In genomic region chr13:35755002-35755401, GRCm38 (mm10) we compare ENCODE assay signal across 20 mouse cellular contexts.
DNase-seq lines count a peak whose midpoint lies in the region; ATAC-seq and TF ChIP-seq lines count a peak whose summit lies in the region.
"Had no signal": no experiment of that assay in that cellular context is flagged by ENCODE, and none has a peak within 500 bp of the region (broad histone marks: within the 10 kb centered on the region; RNA-seq: fewer than 3 reads in every experiment).

No protein-coding gene starts in this region.

- no peak for TF ChIP-seq CTCF in G1E (IDR thresholded peaks at IDR 0.05; ENCODE audit: low read depth, low read length)
- TF ChIP-seq CTCF in liver, postnatal 0 days (IDR thresholded peaks at IDR 0.05; ENCODE audit: low read depth), result no peak

- H3K27me3 ChIP-seq in kidney, embryonic 14.5 days (ENCODE audit: control insufficient read depth, insufficient read depth, low read length), result no peaks in the 10 kb centered on the region
- H3K27me3 ChIP-seq in kidney, embryonic 16.5 days (ENCODE audit: insufficient read depth, low read length), result no peaks in the 10 kb centered on the region
- no peaks in the 10 kb centered on the region for H3K27me3 ChIP-seq in G1E (ENCODE audit: insufficient read depth, low read length)
- H3K27me3 ChIP-seq in liver, embryonic 13.5 days, result no peaks in the 10 kb centered on the region
- H3K27me3 ChIP-seq in liver, postnatal 0 days (ENCODE audit: insufficient read depth, low read length), result no peaks in the 10 kb centered on the region
- H3K27me3 ChIP-seq: heart, embryonic 12.5 days had no signal

- no peak overlapping the region for H3K9ac ChIP-seq in kidney, embryonic 14.5 days (ENCODE audit: low read depth, low read length)
- H3K9ac ChIP-seq in kidney, embryonic 16.5 days (replicated peaks; ENCODE audit: low read length), result no peak overlapping the region
- H3K9ac ChIP-seq in liver, embryonic 13.5 days, result peak overlapping the region; percentile 54
- 0 out of 2 replicates have a peak overlapping the region, but pooled peaks have one; percentile 17 for H3K9ac ChIP-seq in liver, postnatal 0 days (replicated peaks)
- H3K9ac ChIP-seq: heart, embryonic 12.5 days; hindbrain, embryonic 14.5 days had no signal

- WGBS in kidney, embryonic 14.5 days, result 57% methylated on average over 6 of the region's 6 CpGs
- 58% methylated on average over 6 of the region's 6 CpGs for whole genome bisulfite sequencing in kidney, embryonic 16.5 days
- WGBS in liver, embryonic 13.5 days (ENCODE audit: insufficient replicate concordance), result 70% methylated on average over 6 of the region's 6 CpGs
- WGBS in liver, postnatal 0 days (ENCODE audit: insufficient replicate concordance), result 75% methylated on average over 6 of the region's 6 CpGs

- no peak for ATAC-seq in kidney, embryonic 14.5 days (ENCODE audit: low FRiP score, low TSS enrichment)
- ATAC-seq in kidney, embryonic 16.5 days (ENCODE audit: low FRiP score, low TSS enrichment), result no peak
- ATAC-seq in G1E (ENCODE audit: extremely low read depth, insufficient number of reproducible peaks, low FRiP score, poor library complexity, severe bottlenecking), result no peak
- ATAC-seq in liver, embryonic 13.5 days (ENCODE audit: low read depth), result no peak
- ATAC-seq in liver, postnatal 0 days, result no peak
- ATAC-seq: forebrain, embryonic 14.5 days had no signal

- H3K4me2 ChIP-seq in kidney, embryonic 14.5 days (replicated peaks; ENCODE audit: low read depth, low read length), result no peak overlapping the region
- H3K4me2 ChIP-seq in kidney, embryonic 16.5 days (replicated peaks; ENCODE audit: low read depth, low read length), result no peak overlapping the region
- peak overlapping the region; percentile 70 for H3K4me2 ChIP-seq in liver, embryonic 13.5 days
- H3K4me2 ChIP-seq in liver, postnatal 0 days (ENCODE audit: low read depth, low read length), result peak overlapping the region; percentile 38; the same call in 1 of the 2 replicates
- H3K4me2 ChIP-seq: heart, embryonic 12.5 days; hindbrain, embryonic 14.5 days had no signal

- 0 out of 2 replicates have a peak overlapping the region, but pooled peaks have one; percentile 17 for H3K27ac ChIP-seq in kidney, embryonic 14.5 days (ENCODE audit: low read depth, low read length)
- no peak overlapping the region for H3K27ac ChIP-seq in kidney, embryonic 16.5 days (ENCODE audit: low read length)
- H3K27ac ChIP-seq in liver, embryonic 13.5 days, result peak overlapping the region; percentile 87
- H3K27ac ChIP-seq in liver, postnatal 0 days (ENCODE audit: low read depth), result no peak overlapping the region
- H3K27ac ChIP-seq: gastrocnemius, adult 2 months; hindbrain, embryonic 14.5 days had no signal

- no peak overlapping the region for H3K4me3 ChIP-seq in kidney, embryonic 14.5 days (ENCODE audit: low read length)
- no peak overlapping the region for H3K4me3 ChIP-seq in kidney, embryonic 16.5 days (ENCODE audit: low read length)
- peak overlapping the region; percentile 68; the same call in 1 of the 2 replicates for H3K4me3 ChIP-seq in G1E (ENCODE audit: low read depth, low read length)
- H3K4me3 ChIP-seq in liver, embryonic 13.5 days (replicated peaks), result no peak overlapping the region
- no peak overlapping the region for H3K4me3 ChIP-seq in liver, postnatal 0 days (ENCODE audit: low read depth, low read length)
- H3K4me3 ChIP-seq: gastrocnemius, adult 2 months; heart, embryonic 12.5 days; hindbrain, embryonic 10.5 days had no signal

- no peak for DNase-seq in G1E (ENCODE audit: low spot score)
- DNase-seq in liver, embryonic 13.5 days, result no peak
- DNase-seq in liver, postnatal 0 days, result no peak
- DNase-seq in thymus, postnatal 4 days, result no peak
- DNase-seq in gastrocnemius, postnatal 4 days (ENCODE audit: low spot score in 2 of 2), result no peak
- no peak for DNase-seq in thymus, postnatal 36 days
- DNase-seq: adrenal gland, adult 2 months; adrenal gland, postnatal 25 days; cerebellum, adult 18-20 months; cerebellum, adult 9-11 months; cerebellum, postnatal 36 days; gastrocnemius, adult 2 months; gastrocnemius, postnatal 36 days; heart, adult 18-20 months had no signal

- H3K36me3 ChIP-seq in kidney, embryonic 14.5 days (ENCODE audit: control insufficient read depth, insufficient read depth, low read length), result no peaks in the 10 kb centered on the region
- H3K36me3 ChIP-seq in kidney, embryonic 16.5 days (ENCODE audit: insufficient read depth, low read length), result no peaks in the 10 kb centered on the region
- H3K36me3 ChIP-seq in G1E (replicated peaks), result peaks cover 35% of the 10 kb centered on the region
- 0 out of 2 replicates have a peak, but pooled peaks cover 3% of the 10 kb centered on the region for H3K36me3 ChIP-seq in liver, embryonic 13.5 days
- H3K36me3 ChIP-seq in liver, postnatal 0 days (replicated peaks; ENCODE audit: insufficient read depth, low read length), result no peaks in the 10 kb centered on the region; the same call in 1 of the 2 replicates
- H3K36me3 ChIP-seq: heart, embryonic 12.5 days had no signal

- no peak for TF ChIP-seq EP300 in liver, postnatal 0 days (IDR thresholded peaks at IDR 0.05; ENCODE audit: low read depth)

- H3K4me1 ChIP-seq in kidney, embryonic 14.5 days (ENCODE audit: control insufficient read depth, insufficient read depth, low read length), result peaks cover 13% of the 10 kb centered on the region; the same call in 1 of the 2 replicates
- peaks cover 21% of the 10 kb centered on the region; the same call in 1 of the 2 replicates for H3K4me1 ChIP-seq in kidney, embryonic 16.5 days (ENCODE audit: insufficient read depth, low read length)
- peaks cover 95% of the 10 kb centered on the region for H3K4me1 ChIP-seq in G1E (ENCODE audit: insufficient read depth, low read depth, low read length)
- H3K4me1 ChIP-seq in liver, embryonic 13.5 days (replicated peaks), result peaks cover 95% of the 10 kb centered on the region
- peaks cover 33% of the 10 kb centered on the region for H3K4me1 ChIP-seq in liver, postnatal 0 days (ENCODE audit: insufficient read depth)

- H3K9me3 ChIP-seq in kidney, embryonic 14.5 days (ENCODE audit: control insufficient read depth, low read length), result no peaks in the 10 kb centered on the region
- H3K9me3 ChIP-seq in kidney, embryonic 16.5 days (ENCODE audit: low read length), result no peaks in the 10 kb centered on the region
- no peaks in the 10 kb centered on the region for H3K9me3 ChIP-seq in G1E (replicated peaks)
- no peaks in the 10 kb centered on the region for H3K9me3 ChIP-seq in liver, embryonic 13.5 days (replicated peaks)
- no peaks in the 10 kb centered on the region for H3K9me3 ChIP-seq in liver, postnatal 0 days (ENCODE audit: low read length)
- H3K9me3 ChIP-seq: heart, embryonic 12.5 days had no signal

Comparison
In these comparisons a context has a peak if more than half of its experiments do, and no peak if none do; other contexts are left out.
1. H3K27ac ChIP-seq: peak in kidney, embryonic 14.5 days (single experiment) and liver, embryonic 13.5 days (single experiment); none in kidney, embryonic 16.5 days (single experiment) and liver, postnatal 0 days (single experiment).
2. H3K4me2 ChIP-seq: peak in liver, embryonic 13.5 days (single experiment) and liver, postnatal 0 days (single experiment); none in kidney, embryonic 14.5 days (single experiment) and kidney, embryonic 16.5 days (single experiment).
3. H3K9ac ChIP-seq: peak in liver, embryonic 13.5 days (single experiment) and liver, postnatal 0 days (single experiment); none in kidney, embryonic 14.5 days (single experiment) and kidney, embryonic 16.5 days (single experiment).